Mouse (Mus musculus): Measurements from ENCODE around the gene Tbrg4. TPM values are rescaled to one million over a fixed set of nuclear protein-coding genes. Genes with fewer than 3 reads are reported as not detected.

Tbrg4 gene
- polyA plus RNA-seq, 1 experiment from 2014 or later: 40.0 TPM

DNA sequence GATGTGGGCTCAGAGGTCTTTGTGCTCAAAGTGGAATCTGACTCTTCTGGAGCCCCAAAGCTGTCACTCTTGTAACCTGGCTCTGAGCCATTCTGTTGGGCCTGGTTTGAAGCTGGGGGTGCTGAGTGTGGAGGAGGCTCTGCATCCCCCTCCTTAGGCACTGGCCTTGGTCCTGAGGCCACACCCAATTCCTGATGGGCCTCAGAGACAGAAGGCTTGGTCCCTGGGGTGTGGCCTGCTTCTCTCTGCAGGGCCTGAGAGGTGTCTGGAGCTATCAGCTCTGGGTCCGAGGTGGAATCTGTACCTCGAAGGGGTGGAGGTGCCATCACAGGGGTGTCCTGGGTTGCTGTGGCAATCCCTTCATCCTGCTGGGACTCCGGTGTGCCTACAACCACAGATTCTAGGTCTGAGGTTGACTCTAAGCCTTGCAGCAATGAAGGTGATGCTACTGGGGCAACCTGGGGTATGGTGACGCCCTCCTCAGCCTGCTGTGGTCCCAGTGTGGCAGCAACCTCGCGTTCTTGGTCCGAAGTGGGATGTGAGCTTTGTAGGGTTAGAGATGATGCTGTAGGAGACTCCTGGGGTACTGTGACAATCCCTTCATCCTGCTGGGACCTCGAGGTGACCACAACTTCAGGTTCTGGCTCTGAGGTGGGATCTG, 25.5 kb downstream of the Tbrg4 start:
- Histone ChIP-seq H3K36me3 (ENCODE audit: control insufficient read depth, insufficient read depth, low read length) (peaks cover 14% of the 10 kb centered on the region), H3K27me3 (ENCODE audit: control insufficient read depth, insufficient read depth, low read length) (peaks cover 16% of the 10 kb centered on the region), H3K9me3 (ENCODE audit: control insufficient read depth, low read length) (no peaks in the 10 kb centered on the region), H3K4me3 (ENCODE audit: low read depth, low read length) (no peak overlapping the region), H3K4me2 (ENCODE audit: low read depth, severe bottlenecking) (no peak overlapping the region), H3K9ac (ENCODE audit: low read length) (no peak overlapping the region), H3K27ac (replicated peaks; ENCODE audit: low read depth, low read length) (no peak overlapping the region), H3K4me1 (ENCODE audit: control insufficient read depth, insufficient read depth, low read length) (peaks cover 3% of the 10 kb centered on the region)
- DNase-seq (ENCODE audit: low spot score) (no peak), ATAC-seq (ENCODE audit: insufficient number of reproducible peaks, low FRiP score, low TSS enrichment, low read depth) (no peak)
- WGBS: 73% methylated on average over 8 of the region's 8 CpGs

DNA sequence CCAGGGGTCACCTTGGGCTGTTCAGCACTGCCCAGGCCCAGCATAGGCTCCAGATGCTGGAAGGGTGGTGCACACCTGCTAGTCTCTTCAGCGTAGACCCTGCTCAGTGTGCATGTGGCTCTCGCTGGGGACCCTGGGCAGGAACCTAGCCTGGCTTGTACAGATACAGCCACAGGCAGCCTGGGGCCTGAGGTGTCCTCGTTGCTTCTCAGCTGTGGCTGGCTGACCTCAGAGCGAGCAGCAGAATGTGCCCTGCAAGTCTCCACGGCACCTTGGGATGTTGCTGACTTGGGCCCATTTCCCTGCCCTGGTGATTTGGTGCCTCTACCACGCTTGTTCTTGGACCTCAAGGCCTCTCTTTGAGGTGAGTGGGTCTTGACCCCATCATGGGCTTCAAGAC, 26.0 kb downstream of the Tbrg4 start:
- Histone ChIP-seq H3K36me3 (ENCODE audit: control insufficient read depth, insufficient read depth, low read length) (peaks cover 14% of the 10 kb centered on the region), H3K4me2 (ENCODE audit: low read depth, severe bottlenecking) (no peak overlapping the region), H3K27ac (replicated peaks; ENCODE audit: low read depth, low read length) (no peak overlapping the region), H3K9me3 (ENCODE audit: control insufficient read depth, low read length) (no peaks in the 10 kb centered on the region), H3K27me3 (ENCODE audit: control insufficient read depth, insufficient read depth, low read length) (peaks cover 10% of the 10 kb centered on the region), H3K9ac (ENCODE audit: low read length) (no peak overlapping the region), H3K4me1 (ENCODE audit: control insufficient read depth, insufficient read depth, low read length) (peaks cover 3% of the 10 kb centered on the region), H3K4me3 (ENCODE audit: low read depth, low read length) (no peak overlapping the region)
- DNase-seq (ENCODE audit: low spot score) (no peak), ATAC-seq (ENCODE audit: insufficient number of reproducible peaks, low FRiP score, low TSS enrichment, low read depth) (no peak)
- WGBS: 88% methylated on average over 6 of the region's 6 CpGs

DNA sequence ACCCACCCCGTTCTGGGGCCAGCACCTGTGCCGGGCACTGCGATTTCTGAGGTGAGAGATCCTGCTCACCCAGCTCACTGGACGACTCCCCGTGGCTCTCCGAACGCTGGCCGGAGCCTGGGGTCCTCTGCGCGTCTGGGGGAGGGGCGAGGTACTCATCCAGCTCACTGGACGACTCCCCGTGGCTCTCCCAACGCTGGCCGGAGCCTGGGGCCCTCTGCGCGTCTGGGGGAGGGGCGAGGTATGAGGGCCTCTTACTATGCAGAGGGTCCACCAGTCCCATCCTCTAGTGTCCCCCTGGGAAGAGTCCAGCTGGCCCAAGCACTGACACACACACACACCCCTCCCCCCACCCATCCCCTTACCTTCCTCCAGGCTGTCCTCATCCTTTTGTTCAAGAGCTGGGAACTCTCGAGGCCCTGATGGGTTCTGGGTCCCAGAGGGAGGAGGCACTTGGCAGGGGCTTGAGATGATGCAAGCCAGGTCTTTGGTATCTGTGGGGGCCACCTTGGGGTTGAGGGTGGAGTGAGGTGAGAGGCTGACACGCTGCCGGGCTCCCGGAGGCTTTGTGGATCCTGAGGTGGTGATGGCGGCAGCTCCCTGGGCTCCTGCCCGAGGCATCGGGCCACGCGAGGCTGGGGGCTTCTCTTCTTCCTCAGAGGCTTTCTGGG, 26.7 kb downstream of the Tbrg4 start:
- H3K9me3 ChIP-seq (ENCODE audit: control insufficient read depth, low read length): no peaks in the 10 kb centered on the region
- DNase-seq (ENCODE audit: low spot score): no peak
- H3K36me3 ChIP-seq (ENCODE audit: control insufficient read depth, insufficient read depth, low read length): peaks cover 14% of the 10 kb centered on the region
- H3K4me2 ChIP-seq (ENCODE audit: low read depth, severe bottlenecking): no peak overlapping the region
- H3K27me3 ChIP-seq (ENCODE audit: control insufficient read depth, insufficient read depth, low read length): peaks cover 3% of the 10 kb centered on the region; the same call in 1 of the 2 replicates
- peaks cover 3% of the 10 kb centered on the region for H3K4me1 ChIP-seq (ENCODE audit: control insufficient read depth, insufficient read depth, low read length)
- H3K4me3 ChIP-seq (ENCODE audit: low read depth, low read length): no peak overlapping the region
- WGBS: 18% methylated on average over 27 of the region's 27 CpGs
- ATAC-seq (ENCODE audit: insufficient number of reproducible peaks, low FRiP score, low TSS enrichment, low read depth): no peak
- no peak overlapping the region for H3K27ac ChIP-seq (replicated peaks; ENCODE audit: low read depth, low read length)
- H3K9ac ChIP-seq (ENCODE audit: low read length): no peak overlapping the region

DNA sequence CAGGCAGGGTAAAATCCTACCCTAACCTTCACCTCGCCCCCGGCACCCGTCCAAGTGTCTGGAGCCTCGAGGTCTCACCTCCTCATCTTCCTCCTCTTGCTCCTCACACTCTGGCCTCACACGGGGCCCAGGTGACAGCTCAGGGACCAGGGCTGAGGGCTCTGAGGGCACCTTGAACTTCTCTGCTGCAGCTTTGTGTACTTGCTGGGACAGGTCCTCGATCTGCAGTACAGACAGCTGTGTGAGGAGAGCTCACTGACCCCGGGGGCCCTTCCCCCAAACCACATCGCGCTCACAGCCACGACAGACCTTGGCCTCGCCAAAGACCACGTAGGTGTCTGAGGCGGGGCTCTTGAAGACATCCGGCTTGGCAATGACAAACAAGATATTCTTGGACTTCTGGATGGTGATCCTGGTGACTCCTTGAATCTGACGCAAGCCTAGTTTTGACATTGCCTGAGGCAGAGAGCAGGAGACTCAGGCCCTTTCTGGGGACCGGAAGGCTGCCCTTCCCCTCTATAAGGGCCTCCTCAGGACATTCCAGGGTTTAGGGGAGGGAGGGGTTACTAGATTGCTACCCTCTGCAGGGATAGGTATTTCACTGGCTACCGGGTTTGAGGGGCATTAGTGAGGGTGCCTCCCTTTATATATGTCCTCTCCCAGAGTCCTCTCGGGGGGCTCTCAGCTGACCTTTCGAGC, 27.5 kb downstream of the Tbrg4 start:
- peaks cover 18% of the 10 kb centered on the region for H3K36me3 ChIP-seq (ENCODE audit: control insufficient read depth, insufficient read depth, low read length)
- 57% methylated on average over 19 of the region's 19 CpGs for WGBS
- no peaks in the 10 kb centered on the region; the same call in 1 of the 2 replicates for H3K27me3 ChIP-seq (ENCODE audit: control insufficient read depth, insufficient read depth, low read length)
- H3K27ac ChIP-seq (replicated peaks; ENCODE audit: low read depth, low read length): no peak overlapping the region
- H3K9ac ChIP-seq (ENCODE audit: low read length): no peak overlapping the region
- peaks cover 3% of the 10 kb centered on the region for H3K4me1 ChIP-seq (ENCODE audit: control insufficient read depth, insufficient read depth, low read length)
- no peak overlapping the region for H3K4me2 ChIP-seq (ENCODE audit: low read depth, severe bottlenecking)
- ATAC-seq (ENCODE audit: insufficient number of reproducible peaks, low FRiP score, low TSS enrichment, low read depth): no peak
- no peaks in the 10 kb centered on the region for H3K9me3 ChIP-seq (ENCODE audit: control insufficient read depth, low read length)
- DNase-seq (ENCODE audit: low spot score): no peak
- no peak overlapping the region for H3K4me3 ChIP-seq (ENCODE audit: low read depth, low read length)

DNA sequence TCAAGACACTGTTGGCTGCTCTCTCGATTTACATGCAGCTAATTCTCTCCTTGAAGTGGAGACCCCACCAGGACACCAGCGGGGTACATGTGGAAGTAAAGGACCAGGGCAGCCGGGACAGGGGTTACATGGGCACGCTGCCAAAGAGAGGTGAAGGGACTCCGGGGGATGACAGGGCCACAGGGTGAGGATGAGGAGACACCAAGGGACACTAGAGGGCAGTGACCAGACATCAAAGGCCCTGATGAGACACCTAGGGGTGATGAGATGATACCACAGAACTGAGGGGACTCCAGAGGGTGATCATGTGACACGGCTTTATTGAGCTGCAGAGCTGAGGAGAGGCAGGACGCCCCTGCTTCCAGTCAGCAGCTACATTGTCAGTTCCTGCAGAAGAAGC, 28.3 kb downstream of the Tbrg4 start:
- ATAC-seq (ENCODE audit: insufficient number of reproducible peaks, low FRiP score, low TSS enrichment, low read depth) (no peak), DNase-seq (ENCODE audit: low spot score) (no peak)

GRCm38 (mm10) chr11:6596616-6597015, 29.3 kb downstream of the Tbrg4 start:
- peaks cover 21% of the 10 kb centered on the region for H3K36me3 ChIP-seq (ENCODE audit: control insufficient read depth, insufficient read depth, low read length)
- ATAC-seq (ENCODE audit: insufficient number of reproducible peaks, low FRiP score, low TSS enrichment, low read depth) (no peak), DNase-seq (ENCODE audit: low spot score) (no peak)
- H3K4me1 ChIP-seq (ENCODE audit: control insufficient read depth, insufficient read depth, low read length): peaks cover 3% of the 10 kb centered on the region
- no peaks in the 10 kb centered on the region for H3K27me3 ChIP-seq (ENCODE audit: control insufficient read depth, insufficient read depth, low read length)
- H3K4me3 ChIP-seq (ENCODE audit: low read depth, low read length): no peak overlapping the region
- H3K9me3 ChIP-seq (ENCODE audit: control insufficient read depth, low read length): no peaks in the 10 kb centered on the region
- H3K27ac ChIP-seq (replicated peaks; ENCODE audit: low read depth, low read length): no peak overlapping the region
- no peak overlapping the region for H3K4me2 ChIP-seq (ENCODE audit: low read depth, severe bottlenecking)
- H3K9ac ChIP-seq (ENCODE audit: low read length): no peak overlapping the region
- 91% methylated on average over 3 of the region's 3 CpGs for WGBS

More for the DNA sequence above, 28.3 kb downstream of the Tbrg4 start:
- Histone ChIP-seq H3K9me3 (ENCODE audit: control insufficient read depth, low read length) (no peaks in the 10 kb centered on the region), H3K27me3 (ENCODE audit: control insufficient read depth, insufficient read depth, low read length) (no peaks in the 10 kb centered on the region), H3K27ac (replicated peaks; ENCODE audit: low read depth, low read length) (no peak overlapping the region), H3K9ac (ENCODE audit: low read length) (no peak overlapping the region), H3K4me2 (ENCODE audit: low read depth, severe bottlenecking) (no peak overlapping the region), H3K4me1 (ENCODE audit: control insufficient read depth, insufficient read depth, low read length) (peaks cover 3% of the 10 kb centered on the region), H3K36me3 (ENCODE audit: control insufficient read depth, insufficient read depth, low read length) (peaks cover 18% of the 10 kb centered on the region), H3K4me3 (ENCODE audit: low read depth, low read length) (no peak overlapping the region)
- WGBS: 72% methylated on average over 7 of the region's 7 CpGs

- WGBS: 99% methylated on average over 6 of the region's 6 CpGs
- ATAC-seq (ENCODE audit: insufficient number of reproducible peaks, low FRiP score, low TSS enrichment, low read depth): no peak
- Histone ChIP-seq H3K9ac (ENCODE audit: low read length) (no peak overlapping the region), H3K9me3 (ENCODE audit: control insufficient read depth, low read length) (no peaks in the 10 kb centered on the region), H3K36me3 (ENCODE audit: control insufficient read depth, insufficient read depth, low read length) (peaks cover 21% of the 10 kb centered on the region), H3K27ac (replicated peaks; ENCODE audit: low read depth, low read length) (no peak overlapping the region), H3K27me3 (ENCODE audit: control insufficient read depth, insufficient read depth, low read length) (no peaks in the 10 kb centered on the region), H3K4me3 (ENCODE audit: low read depth, low read length) (no peak overlapping the region), H3K4me1 (ENCODE audit: control insufficient read depth, insufficient read depth, low read length) (peaks cover 3% of the 10 kb centered on the region), H3K4me2 (ENCODE audit: low read depth, severe bottlenecking) (no peak overlapping the region)
- no peak for DNase-seq (ENCODE audit: low spot score)
Observed at GRCm38 (mm10) chr11:6596205-6596604, 29.7 kb downstream of the Tbrg4 start.

- no peak overlapping the region for H3K9ac ChIP-seq (ENCODE audit: low read length)
- DNase-seq (ENCODE audit: low spot score) (no peak), ATAC-seq (ENCODE audit: insufficient number of reproducible peaks, low FRiP score, low TSS enrichment, low read depth) (no peak)
- peaks cover 3% of the 10 kb centered on the region for H3K4me1 ChIP-seq (ENCODE audit: control insufficient read depth, insufficient read depth, low read length)
- no peak overlapping the region for H3K4me2 ChIP-seq (ENCODE audit: low read depth, severe bottlenecking)
- H3K4me3 ChIP-seq (ENCODE audit: low read depth, low read length): no peak overlapping the region
- H3K27ac ChIP-seq (replicated peaks; ENCODE audit: low read depth, low read length): no peak overlapping the region
- no peaks in the 10 kb centered on the region for H3K27me3 ChIP-seq (ENCODE audit: control insufficient read depth, insufficient read depth, low read length)
- WGBS: 91% methylated on average over 5 of the region's 5 CpGs
- H3K36me3 ChIP-seq (ENCODE audit: control insufficient read depth, insufficient read depth, low read length): peaks cover 27% of the 10 kb centered on the region
- no peaks in the 10 kb centered on the region for H3K9me3 ChIP-seq (ENCODE audit: control insufficient read depth, low read length)
Observed at GRCm38 (mm10) chr11:6595339-6595738, 30.5 kb downstream of the Tbrg4 start.

Data from limb, embryonic 11.5 days (tissue).